In the genomic region with DNA sequence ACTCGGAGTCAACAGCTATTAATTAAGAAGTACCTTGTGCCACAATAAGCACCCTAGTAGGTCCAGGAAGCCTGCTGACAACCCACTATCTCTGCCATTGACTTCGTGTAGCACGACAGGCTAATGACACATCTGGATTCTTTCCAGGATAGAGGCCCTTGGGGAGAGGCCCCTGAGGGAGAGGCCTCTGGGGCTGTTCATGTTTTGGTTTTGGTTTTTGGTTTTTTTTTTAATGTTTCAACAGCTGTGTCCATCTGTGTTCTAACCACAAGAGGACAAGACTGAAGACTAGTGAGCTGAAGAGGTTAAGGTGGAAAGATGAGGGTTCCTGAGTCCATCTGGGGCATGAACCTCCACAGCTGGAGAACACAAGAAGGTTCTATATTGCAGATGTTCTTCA, we compare ENCODE assay signal across 13 mouse cellular contexts. TPM values are rescaled to one million over a fixed set of nuclear protein-coding genes. Genes with fewer than 3 reads are reported as not detected.
DNase-seq lines count a peak whose midpoint lies in the region; ATAC-seq and TF ChIP-seq lines count a peak whose summit lies in the region.
"Had no signal": no experiment of that assay in that cellular context is flagged by ENCODE, and none has a peak within 500 bp of the region (broad histone marks: within the 10 kb centered on the region; RNA-seq: fewer than 3 reads in every experiment).

No protein-coding gene starts in this region.

- no peak overlapping the region for H3K4me3 ChIP-seq in intestine, embryonic 14.5 days (ENCODE audit: low read depth, low read length)
- no peak overlapping the region for H3K4me3 ChIP-seq in intestine, postnatal 0 days (ENCODE audit: low read depth, low read length)
- peak overlapping the region; percentile 15 for H3K4me3 ChIP-seq in megakaryocyte, embryonic 14.5 days (replicated peaks)
- H3K4me3 ChIP-seq in intestine, embryonic 15.5 days (replicated peaks) = no peak overlapping the region
- H3K4me3 ChIP-seq in midbrain, embryonic 13.5 days (replicated peaks) = no peak overlapping the region
- H3K4me3 ChIP-seq: embryonic facial prominence, embryonic 13.5 days; neural tube, embryonic 12.5 days had no signal

- H3K27ac ChIP-seq in intestine, embryonic 14.5 days (ENCODE audit: low read depth) = peak overlapping the region; percentile 14; the same call in 1 of the 2 replicates
- H3K27ac ChIP-seq in intestine, postnatal 0 days (ENCODE audit: low read depth, low read length) = no peak overlapping the region
- H3K27ac ChIP-seq in intestine, embryonic 15.5 days = 0 out of 2 replicates have a peak overlapping the region, but pooled peaks have one; percentile 4
- no peak overlapping the region for H3K27ac ChIP-seq in midbrain, embryonic 13.5 days
- H3K27ac ChIP-seq: kidney, postnatal 0 days; neural tube, embryonic 12.5 days had no signal

- no peak overlapping the region for H3K9ac ChIP-seq in intestine, embryonic 14.5 days (ENCODE audit: low read length)
- no peak overlapping the region for H3K9ac ChIP-seq in intestine, postnatal 0 days (ENCODE audit: low read depth, low read length)
- H3K9ac ChIP-seq in intestine, embryonic 15.5 days = no peak overlapping the region
- no peak overlapping the region for H3K9ac ChIP-seq in midbrain, embryonic 13.5 days (replicated peaks)
- H3K9ac ChIP-seq: embryonic facial prominence, embryonic 13.5 days; neural tube, embryonic 12.5 days had no signal

- no peaks in the 10 kb centered on the region for H3K9me3 ChIP-seq in intestine, embryonic 14.5 days (ENCODE audit: control insufficient read depth, low read length)
- no peaks in the 10 kb centered on the region for H3K9me3 ChIP-seq in intestine, postnatal 0 days (ENCODE audit: control insufficient read depth)
- H3K9me3 ChIP-seq in megakaryocyte, embryonic 14.5 days = no peaks in the 10 kb centered on the region
- H3K9me3 ChIP-seq in intestine, embryonic 15.5 days = no peaks in the 10 kb centered on the region
- H3K9me3 ChIP-seq in midbrain, embryonic 13.5 days = no peaks in the 10 kb centered on the region
- H3K9me3 ChIP-seq: embryonic facial prominence, embryonic 13.5 days; G1E; neural tube, embryonic 12.5 days had no signal

- no peak overlapping the region for H3K4me2 ChIP-seq in intestine, embryonic 14.5 days (ENCODE audit: low read length)
- no peak overlapping the region for H3K4me2 ChIP-seq in intestine, postnatal 0 days (replicated peaks; ENCODE audit: low read depth)
- H3K4me2 ChIP-seq in intestine, embryonic 15.5 days (replicated peaks) = no peak overlapping the region
- no peak overlapping the region for H3K4me2 ChIP-seq in midbrain, embryonic 13.5 days (replicated peaks)
- H3K4me2 ChIP-seq: embryonic facial prominence, embryonic 13.5 days; neural tube, embryonic 12.5 days had no signal

- WGBS in intestine, embryonic 14.5 days = 29% methylated on average over 3 of the region's 3 CpGs
- 12% methylated on average over 3 of the region's 3 CpGs for WGBS in intestine, postnatal 0 days
- 20% methylated on average over 3 of the region's 3 CpGs for WGBS in intestine, embryonic 15.5 days
- 66% methylated on average over 3 of the region's 3 CpGs for WGBS in midbrain, embryonic 13.5 days

- peaks cover 54% of the 10 kb centered on the region for H3K4me1 ChIP-seq in intestine, embryonic 14.5 days (replicated peaks; ENCODE audit: control insufficient read depth, insufficient read depth, low read length)
- peaks cover 19% of the 10 kb centered on the region for H3K4me1 ChIP-seq in intestine, postnatal 0 days (replicated peaks; ENCODE audit: control insufficient read depth, insufficient read depth, low read length)
- peaks cover 99% of the 10 kb centered on the region for H3K4me1 ChIP-seq in megakaryocyte, embryonic 14.5 days
- peaks cover 62% of the 10 kb centered on the region for H3K4me1 ChIP-seq in intestine, embryonic 15.5 days (replicated peaks)
- H3K4me1 ChIP-seq in midbrain, embryonic 13.5 days (replicated peaks) = peaks cover 52% of the 10 kb centered on the region

- DNase-seq in intestine, embryonic 14.5 days (ENCODE audit: low spot score) = no peak
- DNase-seq in cerebellum, postnatal 4 days (ENCODE audit: low spot score in 2 of 2) = no peak
- DNase-seq: cerebellum, adult 9-11 months had no signal

- ATAC-seq in intestine, embryonic 14.5 days (replicated peaks; ENCODE audit: low FRiP score, low TSS enrichment, low read depth) = no peak
- no peak for ATAC-seq in intestine, postnatal 0 days
- ATAC-seq in megakaryocyte, adult 5-6 weeks (ENCODE audit: poor library complexity, severe bottlenecking) = no peak
- no peak for ATAC-seq in intestine, embryonic 15.5 days
- no peak for ATAC-seq in midbrain, embryonic 13.5 days
- ATAC-seq: forebrain, embryonic 14.5 days had no signal

- H3K36me3 ChIP-seq in intestine, embryonic 14.5 days (ENCODE audit: control insufficient read depth, insufficient read depth, low read length) = peaks cover 5% of the 10 kb centered on the region; the same call in 1 of the 2 replicates
- H3K36me3 ChIP-seq in intestine, postnatal 0 days (ENCODE audit: control insufficient read depth, insufficient read depth) = no peaks in the 10 kb centered on the region; the same call in 1 of the 2 replicates
- H3K36me3 ChIP-seq in megakaryocyte, embryonic 14.5 days (replicated peaks; ENCODE audit: low read length) = peaks cover 62% of the 10 kb centered on the region
- H3K36me3 ChIP-seq in intestine, embryonic 15.5 days = no peaks in the 10 kb centered on the region
- H3K36me3 ChIP-seq in midbrain, embryonic 13.5 days = no peaks in the 10 kb centered on the region; the same call in 1 of the 2 replicates

- no peaks in the 10 kb centered on the region for H3K27me3 ChIP-seq in intestine, embryonic 14.5 days (replicated peaks; ENCODE audit: control insufficient read depth, insufficient read depth, low read length)
- H3K27me3 ChIP-seq in intestine, postnatal 0 days (replicated peaks; ENCODE audit: control insufficient read depth, insufficient read depth, low read length) = no peaks in the 10 kb centered on the region
- H3K27me3 ChIP-seq in megakaryocyte, embryonic 14.5 days (replicated peaks) = no peaks in the 10 kb centered on the region
- H3K27me3 ChIP-seq in intestine, embryonic 15.5 days (replicated peaks) = no peaks in the 10 kb centered on the region
- H3K27me3 ChIP-seq in midbrain, embryonic 13.5 days = no peaks in the 10 kb centered on the region
- H3K27me3 ChIP-seq: embryonic facial prominence, embryonic 13.5 days; neural tube, embryonic 12.5 days had no signal

- no peak for TF ChIP-seq CTCF in intestine, postnatal 0 days (IDR thresholded peaks at IDR 0.05; ENCODE audit: low read depth)

RNA-seq across cellular contexts. Expression of gene Smad3, which starts 15.5 kb away (rescaled TPM):
- polyA plus RNA-seq in intestine, embryonic 14.5 days (2014; fragmentation: Nextera tagmentation; extraction: Ambion mirVana) = 12.7 and 14.3 TPM in 2 replicates
- polyA plus RNA-seq in intestine, postnatal 0 days (2015; fragmentation: Nextera tagmentation; extraction: Ambion mirVana) = 5.0 and 5.7 TPM in 2 replicates
- 2.8 and 5.9 TPM in 2 replicates for polyA plus RNA-seq in megakaryocyte, embryonic 14.5 days (2012; ENCODE audit: insufficient read depth, low replicate concordance)
- 9.1 and 15.0 TPM in 2 replicates for total RNA-seq in megakaryocyte, adult 5-6 weeks (2015)
- total RNA-seq in megakaryocyte, adult 5-6 weeks (2017) = 9.7 and 12.7 TPM in 2 replicates
- 14.8 and 15.3 TPM in 2 replicates for polyA plus RNA-seq in intestine, embryonic 15.5 days (2015; fragmentation: Nextera tagmentation; extraction: Ambion mirVana)
- 10.1 and 11.6 TPM in 2 replicates for polyA plus RNA-seq in midbrain, embryonic 13.5 days (2015; fragmentation: Nextera tagmentation; extraction: Ambion mirVana)

Comparison
In these comparisons a context has a peak if more than half of its experiments do, and no peak if none do; other contexts are left out.
1. H3K27ac ChIP-seq: peak in intestine, embryonic 14.5 days (single experiment) and intestine, embryonic 15.5 days (single experiment); none in intestine, postnatal 0 days (single experiment) and midbrain, embryonic 13.5 days (single experiment).